Mouse (Mus musculus): Measurements from ENCODE around the gene Gm7324. TPM values are rescaled to one million over a fixed set of nuclear protein-coding genes. Genes with fewer than 3 reads are reported as not detected.
"Not testable (repeated sequence)": the region's sequence is repeated elsewhere in the genome, so short reads cannot be mapped to it uniquely, and the experiment has no call there.

The Gm7324 gene
- 1 to 10 TPM; 1.4 to 2.4 TPM for total RNA-seq (2021)

DNA sequence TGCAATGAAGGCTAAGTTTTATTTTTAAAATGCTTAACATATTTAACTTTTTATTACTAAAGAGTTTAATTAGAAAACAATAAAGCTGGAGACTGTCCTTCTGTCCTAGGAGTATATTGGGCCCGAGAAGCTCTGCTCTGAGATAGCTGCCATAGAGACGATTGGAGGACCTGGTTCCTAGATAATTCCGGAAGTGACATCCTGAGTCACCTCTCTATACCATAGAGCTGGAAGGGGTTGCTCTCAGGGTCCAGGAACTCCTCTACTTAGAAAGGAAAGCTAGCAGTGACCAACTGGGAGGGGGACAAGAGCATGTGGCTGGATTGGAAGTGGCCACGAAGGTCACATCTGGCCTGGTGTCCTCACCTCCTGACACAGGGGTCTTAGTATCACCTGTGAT is at the start of gene Gm7324:
Gene Gm7324, plus strand, starts transcription at position 208 of the 400 bp plus-strand sequence.
- DNase-seq = not testable (repeated sequence)

DNA sequence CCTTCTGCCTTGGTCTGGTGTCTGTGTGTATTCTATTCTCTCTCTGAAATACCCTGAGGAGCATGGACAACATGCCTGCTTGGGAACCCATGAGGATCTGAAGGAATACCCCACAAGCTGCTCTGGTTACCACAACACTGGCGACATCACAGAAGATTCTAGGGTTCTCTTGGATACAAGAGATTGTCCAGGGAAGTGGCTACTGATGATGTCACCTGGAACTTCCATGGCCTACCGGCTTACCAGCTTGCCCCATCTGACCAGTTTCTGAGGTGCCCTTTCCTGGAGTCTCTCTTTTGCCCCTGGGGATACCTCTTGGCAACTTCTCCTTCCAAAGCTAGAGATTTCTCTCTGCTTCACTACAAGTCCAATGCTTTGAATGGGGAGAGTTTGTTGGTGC is 20.5 kb upstream of the Gm7324 start, which contains the start of gene Gm8165:
Gene Gm8165, minus strand, starts transcription at position 101 of the 400 bp plus-strand sequence.
- not testable (repeated sequence) for DNase-seq

DNA sequence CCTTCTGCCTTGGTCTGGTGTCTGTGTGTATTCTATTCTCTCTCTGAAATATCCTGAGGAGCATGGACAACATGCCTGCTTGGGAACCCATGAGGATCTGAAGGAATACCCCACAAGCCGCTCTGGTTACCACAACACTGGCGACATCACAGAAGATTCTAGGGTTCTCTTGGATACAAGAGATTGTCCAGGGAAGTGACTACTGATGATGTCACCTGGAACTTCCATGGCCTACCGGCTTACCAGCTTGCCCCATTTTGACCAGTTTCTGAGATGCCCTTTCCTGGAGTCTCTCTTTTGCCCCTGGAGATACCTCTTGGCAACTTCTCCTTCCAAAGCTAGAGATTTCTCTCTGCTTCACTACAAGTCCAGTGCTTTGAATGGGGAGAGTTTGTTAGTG is 29.8 kb downstream of the Gm7324 start, which contains the start of gene Gm16506:
Gene Gm16506, minus strand, starts transcription at position 101 of the 400 bp plus-strand sequence.
- DNase-seq = not testable (repeated sequence)

DNA sequence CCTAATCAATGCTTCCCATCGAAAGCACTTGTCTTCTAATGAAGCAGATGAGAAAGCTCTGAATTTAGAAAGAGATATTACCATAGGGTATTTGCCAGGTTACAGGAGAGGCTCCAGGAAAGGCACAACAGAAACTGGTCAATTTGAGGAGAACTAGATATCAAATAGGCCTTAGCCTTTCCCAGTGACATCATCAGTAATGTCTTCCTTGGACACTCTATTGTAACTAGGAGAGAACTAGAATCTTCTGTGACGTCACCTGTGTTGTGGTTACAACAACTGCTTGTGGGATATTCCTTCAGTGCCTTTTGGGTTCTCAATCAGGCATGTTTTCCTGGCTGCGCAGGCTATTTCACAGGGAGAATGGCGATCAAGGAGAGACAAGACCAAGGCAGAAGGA is 49.9 kb downstream of the Gm7324 start, which contains the start of gene Gm6526:
Gene Gm6526, plus strand, starts transcription at position 301 of the 400 bp plus-strand sequence.
- DNase-seq = not testable (repeated sequence)

Other genes starting within 250 kb of the Gm7324 start
- gene Gm5799, start 154.3 kb upstream of the Gm7324 start, total RNA-seq (2021) = under 1 TPM in 1 of 2 experiments, not detected in 1; 0.27 TPM
- not detected for gene Gm17654, start 118.7 kb upstream of the Gm7324 start, total RNA-seq (2021)
- gene Gm10375, start 89.8 kb upstream of the Gm7324 start, total RNA-seq (2021) = not detected
- not detected for gene Gm8165, start 20.6 kb upstream of the Gm7324 start, total RNA-seq (2021)
- gene Gm16506, start 29.7 kb downstream of the Gm7324 start, total RNA-seq (2021) = not detected
- gene Gm6526, start 50.0 kb downstream of the Gm7324 start, total RNA-seq (2021) = not detected
- not detected for gene Gm8180, start 86.9 kb downstream of the Gm7324 start, total RNA-seq (2021)
- gene Ear1, start 177.7 kb downstream of the Gm7324 start, total RNA-seq (2021) = not detected
- not detected for gene Ear10, start 225.7 kb downstream of the Gm7324 start, total RNA-seq (2021)
- 1 to 10 TPM; 6.1 to 6.4 TPM for gene Gm8113, start 227.6 kb downstream of the Gm7324 start, total RNA-seq (2021)

Measured in heart, postnatal 4 days (tissue).